In the genomic region with DNA sequence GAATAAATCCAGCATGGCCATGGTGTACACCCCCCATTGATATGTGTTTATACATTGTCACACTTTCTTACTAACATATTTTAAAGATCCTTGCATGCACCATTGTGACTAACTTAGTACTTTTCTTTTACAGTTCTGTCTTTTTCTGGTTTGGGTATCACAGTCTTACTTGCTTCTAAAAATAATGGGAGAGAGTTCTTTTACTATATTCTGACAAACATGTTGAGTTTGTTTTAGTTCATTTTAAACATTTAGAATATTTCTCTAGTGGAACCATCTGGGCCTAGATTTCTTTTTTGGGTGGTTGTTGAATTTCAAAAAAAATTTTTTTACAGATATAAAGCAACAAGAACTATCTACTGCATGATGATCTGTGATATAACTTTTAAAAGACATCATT, we compare ENCODE assay signal across 18 mouse cellular contexts.
A peak's percentile ranks its signal among the peaks of the same experiment; 100 is the strongest.
DNase-seq lines count a peak whose midpoint lies in the region; ATAC-seq and TF ChIP-seq lines count a peak whose summit lies in the region.
"Had no signal": no experiment of that assay in that cellular context is flagged by ENCODE, and none has a peak within 500 bp of the region (broad histone marks: within the 10 kb centered on the region; RNA-seq: fewer than 3 reads in every experiment).

No protein-coding gene starts in this region.

- TF ChIP-seq EP300 in stomach, postnatal 0 days (optimal IDR thresholded peaks at IDR 0.05), result no peak

- H3K4me2 ChIP-seq in stomach, embryonic 15.5 days, result no peak overlapping the region
- no peak overlapping the region for H3K4me2 ChIP-seq in stomach, postnatal 0 days (replicated peaks; ENCODE audit: low read depth)
- H3K4me2 ChIP-seq: embryonic facial prominence, embryonic 12.5 days had no signal

- H3K27ac ChIP-seq in stomach, embryonic 15.5 days, result peak overlapping the region; percentile 16; the same call in 1 of the 2 replicates
- H3K27ac ChIP-seq in stomach, postnatal 0 days (replicated peaks), result no peak overlapping the region
- H3K27ac ChIP-seq: embryonic facial prominence, embryonic 10.5 days; embryonic facial prominence, embryonic 12.5 days had no signal

- ATAC-seq in frontal cortex, adult (ENCODE audit: low TSS enrichment), result peak; percentile 97
- no peak for ATAC-seq in stomach, embryonic 15.5 days (ENCODE audit: insufficient read depth, low FRiP score, low read depth)
- no peak for ATAC-seq in stomach, postnatal 0 days (ENCODE audit: low FRiP score, low TSS enrichment)
- ATAC-seq: forebrain, embryonic 14.5 days; forebrain, embryonic 16.5 days had no signal

- TF ChIP-seq CTCF in stomach, postnatal 0 days (IDR thresholded peaks at IDR 0.05; ENCODE audit: low read depth), result no peak

- intact Hi-C loops in heart, postnatal 10 days (cut with DNase I), result no loop called here

- H3K4me3 ChIP-seq in stomach, embryonic 15.5 days (replicated peaks), result no peak overlapping the region
- H3K4me3 ChIP-seq in stomach, postnatal 0 days (ENCODE audit: low read depth, low read length), result no peak overlapping the region
- H3K4me3 ChIP-seq: embryonic facial prominence, embryonic 10.5 days; embryonic facial prominence, embryonic 12.5 days had no signal

- no peaks in the 10 kb centered on the region for H3K9me3 ChIP-seq in stomach, embryonic 15.5 days
- no peaks in the 10 kb centered on the region for H3K9me3 ChIP-seq in stomach, postnatal 0 days (ENCODE audit: control insufficient read depth, low read length)
- H3K9me3 ChIP-seq: embryonic facial prominence, embryonic 10.5 days; embryonic facial prominence, embryonic 12.5 days had no signal

- H3K36me3 ChIP-seq in stomach, embryonic 15.5 days, result no peaks in the 10 kb centered on the region
- no peaks in the 10 kb centered on the region for H3K36me3 ChIP-seq in stomach, postnatal 0 days (ENCODE audit: control insufficient read depth, insufficient read depth, low read length)
- H3K36me3 ChIP-seq: embryonic facial prominence, embryonic 10.5 days; embryonic facial prominence, embryonic 12.5 days had no signal

- no peak overlapping the region for H3K9ac ChIP-seq in stomach, embryonic 15.5 days
- H3K9ac ChIP-seq in stomach, postnatal 0 days (ENCODE audit: low read length), result no peak overlapping the region
- H3K9ac ChIP-seq: embryonic facial prominence, embryonic 12.5 days had no signal

- no peaks in the 10 kb centered on the region for H3K27me3 ChIP-seq in stomach, embryonic 15.5 days (replicated peaks)
- H3K27me3 ChIP-seq in stomach, postnatal 0 days (ENCODE audit: control insufficient read depth, insufficient read depth, low read length), result no peaks in the 10 kb centered on the region
- H3K27me3 ChIP-seq: embryonic facial prominence, embryonic 12.5 days had no signal

- no peak for DNase-seq in frontal cortex, postnatal 14 days (ENCODE audit: low spot score in 2 of 2)
- no peak for DNase-seq in stomach, postnatal 0 days (ENCODE audit: low spot score)
- DNase-seq in telencephalon, adult 2 months (ENCODE audit: low read depth, low spot score), result peak; percentile 65
- DNase-seq in heart, postnatal 10 days, result no peak
- DNase-seq: adrenal gland, adult 2 months; adrenal gland, postnatal 10 days; adrenal gland, postnatal 25 days; cerebellum, adult 11-12 months; cerebellum, adult 2 months; cerebellum, adult 9-10 months; cerebellum, postnatal 10 days; cerebellum, postnatal 25 days had no signal

- H3K4me1 ChIP-seq in stomach, embryonic 15.5 days, result no peaks in the 10 kb centered on the region
- H3K4me1 ChIP-seq in stomach, postnatal 0 days (replicated peaks; ENCODE audit: control insufficient read depth, insufficient read depth), result no peaks in the 10 kb centered on the region
- H3K4me1 ChIP-seq: embryonic facial prominence, embryonic 10.5 days; embryonic facial prominence, embryonic 12.5 days had no signal
